Mouse (Mus musculus): ENCODE measurements at regions not wholly inside any gene's neighbourhood (a gene's known extent, or its start where the extent isn't known, plus 50 kb on each side); places are given as distances from the start of the nearest gene placed in this dataset.

DNA sequence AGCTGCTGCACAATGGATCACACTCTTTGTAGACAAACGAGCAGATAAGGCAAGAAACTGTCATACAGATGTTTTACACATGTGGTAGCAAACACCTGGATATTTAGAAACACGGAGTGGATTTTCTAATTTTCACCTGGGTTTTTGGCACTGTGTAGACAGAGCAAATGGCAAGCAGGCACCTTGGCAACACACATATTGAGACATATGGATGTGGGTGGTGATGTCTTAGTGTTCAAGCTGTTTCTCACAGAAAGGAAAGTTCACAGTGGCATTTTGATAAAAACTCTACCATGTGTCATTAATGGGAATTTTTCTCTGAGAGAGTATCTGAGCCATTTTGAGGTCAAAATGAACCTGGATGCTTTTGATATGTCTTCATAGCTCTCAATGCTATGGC, 417.9 kb upstream of the Megf9 start:
- no peak for DNase-seq (ENCODE audit: extremely low spot score)

- no peak for DNase-seq (ENCODE audit: extremely low spot score)
Observed at GRCm38 (mm10) chr4:70940146-70940545, 405.4 kb upstream of the Megf9 start.

DNA sequence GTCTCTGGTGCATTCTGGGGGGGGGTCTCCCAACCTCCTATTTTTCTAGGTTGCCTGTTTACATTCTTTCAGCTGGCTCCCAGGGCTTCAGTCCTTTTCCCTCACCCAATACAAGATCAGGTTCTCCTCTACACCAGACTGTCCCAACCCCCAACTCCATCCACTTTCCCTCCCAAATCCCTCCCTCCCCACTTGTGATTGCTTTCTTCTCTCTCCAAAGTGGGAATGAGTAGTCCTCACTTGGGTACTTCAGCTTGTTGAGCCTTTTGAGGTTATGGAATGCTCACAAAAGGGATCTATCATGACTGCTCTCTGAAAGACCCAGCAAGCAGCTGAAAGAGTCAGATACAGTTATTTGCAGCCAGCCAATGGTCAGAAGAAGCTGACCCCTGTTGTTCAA, 399.3 kb upstream of the Megf9 start:
- no peak for DNase-seq (ENCODE audit: extremely low spot score)

GRCm38 (mm10) chr4:70921972-70922692, 387.3 kb upstream of the Megf9 start:
- DNase-seq (ENCODE audit: extremely low spot score): peak; percentile 4

GRCm38 (mm10) chr4:70914566-70914965, 379.8 kb upstream of the Megf9 start:
- DNase-seq (ENCODE audit: extremely low spot score): peak; percentile 5

DNA sequence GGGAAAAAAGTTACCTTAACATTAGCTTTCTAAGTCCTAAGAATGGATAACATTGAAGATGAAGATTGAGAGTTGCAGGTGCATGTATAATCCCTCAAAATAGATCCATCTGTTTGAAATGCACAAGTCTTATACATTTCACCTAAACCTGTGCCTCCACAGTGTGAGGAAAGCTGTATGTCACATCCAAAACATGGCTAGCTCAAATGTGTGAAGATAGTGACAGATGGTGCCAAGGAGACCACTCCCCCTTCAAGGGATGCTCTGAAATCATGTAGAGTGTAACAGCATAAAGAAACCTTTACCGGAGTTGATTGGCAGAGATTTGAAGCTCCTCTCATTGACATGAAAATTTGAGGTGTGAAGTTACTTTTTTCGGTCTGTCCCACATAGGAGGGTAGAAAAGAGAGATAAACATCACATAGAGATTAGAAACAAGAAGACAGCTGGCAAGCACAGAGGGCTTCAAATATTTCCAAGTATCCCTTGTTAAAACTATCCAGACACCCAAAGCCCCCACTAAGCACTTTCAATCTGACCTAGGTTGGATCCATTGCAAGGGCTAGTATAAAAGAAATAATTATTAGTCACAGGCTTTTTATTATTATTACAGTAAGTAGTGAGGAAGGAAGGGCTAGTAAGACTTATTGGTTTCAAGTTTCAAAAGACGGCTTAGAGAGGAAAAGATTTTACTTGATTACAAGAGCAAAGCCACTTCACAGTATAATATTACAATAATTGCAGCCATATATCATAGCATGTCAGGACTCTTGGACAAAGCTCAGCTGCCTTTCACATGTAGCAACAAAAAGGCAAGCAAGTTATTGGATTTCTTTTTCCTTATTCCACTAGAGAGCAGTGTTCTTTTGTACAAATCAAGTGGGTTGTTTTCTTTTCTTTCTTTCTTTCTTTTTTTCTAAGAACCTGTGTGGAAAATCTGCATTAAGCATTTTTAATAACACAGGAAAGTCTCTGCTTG, 372.3 kb upstream of the Megf9 start:
- DNase-seq (ENCODE audit: extremely low spot score): no peak
